Mouse (Mus musculus): Measurements from ENCODE around the gene Sept3. TPM values are rescaled to one million over a fixed set of nuclear protein-coding genes. Genes with fewer than 3 reads are reported as not detected.
A peak's percentile ranks its signal among the peaks of the same experiment; 100 is the strongest.

Gene Sept3
- polyA plus RNA-seq, 1 experiment from 2014 or later, result 1.8 TPM

GRCm38 (mm10) chr15:82259510-82259909 lies 15.2 kb upstream of the Sept3 start:
- H3K36me3 ChIP-seq (ENCODE audit: control insufficient read depth, insufficient read depth, low read length), result no peaks in the 10 kb centered on the region
- no peaks in the 10 kb centered on the region for H3K9me3 ChIP-seq (ENCODE audit: control insufficient read depth, low read length)
- H3K4me1 ChIP-seq (replicated peaks; ENCODE audit: control insufficient read depth, insufficient read depth, low read length), result no peaks in the 10 kb centered on the region
- H3K27ac ChIP-seq (ENCODE audit: low read length), result no peak overlapping the region
- WGBS, result 10% methylated on average over 16 of the region's 16 CpGs
- no peaks in the 10 kb centered on the region; the same call in 1 of the 2 replicates for H3K27me3 ChIP-seq (ENCODE audit: control insufficient read depth, insufficient read depth, low read depth, low read length)
- no peak overlapping the region for H3K4me3 ChIP-seq (ENCODE audit: low read length)
- ATAC-seq (ENCODE audit: low read depth), result no peak
- no peak overlapping the region for H3K9ac ChIP-seq (ENCODE audit: low read length)
- no peak overlapping the region for H3K4me2 ChIP-seq (ENCODE audit: low read depth, low read length)

- no peak overlapping the region for H3K4me2 ChIP-seq (ENCODE audit: low read depth, low read length)
- no peak overlapping the region for H3K9ac ChIP-seq (ENCODE audit: low read length)
- no peaks in the 10 kb centered on the region for H3K4me1 ChIP-seq (replicated peaks; ENCODE audit: control insufficient read depth, insufficient read depth, low read length)
- no peaks in the 10 kb centered on the region for H3K9me3 ChIP-seq (ENCODE audit: control insufficient read depth, low read length)
- no peak for ATAC-seq (ENCODE audit: low read depth)
- WGBS, result 9% methylated on average over 6 of the region's 6 CpGs
- H3K36me3 ChIP-seq (ENCODE audit: control insufficient read depth, insufficient read depth, low read length), result no peaks in the 10 kb centered on the region
- no peak overlapping the region for H3K4me3 ChIP-seq (ENCODE audit: low read length)
- peaks cover under 1% of the 10 kb centered on the region for H3K27me3 ChIP-seq (ENCODE audit: control insufficient read depth, insufficient read depth, low read depth, low read length)
- no peak overlapping the region for H3K27ac ChIP-seq (ENCODE audit: low read length)
Observed at GRCm38 (mm10) chr15:82266356-82266755, 8.3 kb upstream of the Sept3 start.

GRCm38 (mm10) chr15:82268185-82268584 lies 6.5 kb upstream of the Sept3 start:
- no peaks in the 10 kb centered on the region for H3K9me3 ChIP-seq (ENCODE audit: control insufficient read depth, low read length)
- ATAC-seq (ENCODE audit: low read depth), result no peak
- no peak overlapping the region for H3K4me2 ChIP-seq (ENCODE audit: low read depth, low read length)
- H3K27me3 ChIP-seq (ENCODE audit: control insufficient read depth, insufficient read depth, low read depth, low read length), result peaks cover 14% of the 10 kb centered on the region
- 10% methylated on average over 3 of the region's 3 CpGs for WGBS
- H3K9ac ChIP-seq (ENCODE audit: low read length), result no peak overlapping the region
- no peak overlapping the region for H3K27ac ChIP-seq (ENCODE audit: low read length)
- H3K36me3 ChIP-seq (ENCODE audit: control insufficient read depth, insufficient read depth, low read length), result no peaks in the 10 kb centered on the region
- no peak overlapping the region for H3K4me3 ChIP-seq (ENCODE audit: low read length)
- no peaks in the 10 kb centered on the region for H3K4me1 ChIP-seq (replicated peaks; ENCODE audit: control insufficient read depth, insufficient read depth, low read length)

- no peak overlapping the region for H3K4me3 ChIP-seq (ENCODE audit: low read length)
- H3K36me3 ChIP-seq (ENCODE audit: control insufficient read depth, insufficient read depth, low read length), result no peaks in the 10 kb centered on the region
- no peak overlapping the region for H3K9ac ChIP-seq (ENCODE audit: low read length)
- H3K27me3 ChIP-seq (ENCODE audit: control insufficient read depth, insufficient read depth, low read depth, low read length), result peaks cover 20% of the 10 kb centered on the region
- WGBS, result 78% methylated on average over 9 of the region's 9 CpGs
- ATAC-seq (ENCODE audit: low read depth), result no peak
- no peaks in the 10 kb centered on the region for H3K4me1 ChIP-seq (replicated peaks; ENCODE audit: control insufficient read depth, insufficient read depth, low read length)
- no peak overlapping the region for H3K27ac ChIP-seq (ENCODE audit: low read length)
- H3K4me2 ChIP-seq (ENCODE audit: low read depth, low read length), result no peak overlapping the region
- no peaks in the 10 kb centered on the region for H3K9me3 ChIP-seq (ENCODE audit: control insufficient read depth, low read length)
Observed at GRCm38 (mm10) chr15:82268783-82269182, 5.9 kb upstream of the Sept3 start.

GRCm38 (mm10) chr15:82271201-82271600 lies 3.5 kb upstream of the Sept3 start:
- H3K27ac ChIP-seq (ENCODE audit: low read length), result no peak overlapping the region
- no peak overlapping the region for H3K9ac ChIP-seq (ENCODE audit: low read length)
- H3K9me3 ChIP-seq (ENCODE audit: control insufficient read depth, low read length), result no peaks in the 10 kb centered on the region
- H3K4me1 ChIP-seq (replicated peaks; ENCODE audit: control insufficient read depth, insufficient read depth, low read length), result peaks cover 10% of the 10 kb centered on the region
- no peak overlapping the region for H3K4me3 ChIP-seq (ENCODE audit: low read length)
- WGBS, result 2% methylated on average over 5 of the region's 5 CpGs
- ATAC-seq (ENCODE audit: low read depth), result peak; percentile 51; the same call in 1 of the 2 replicates
- H3K36me3 ChIP-seq (ENCODE audit: control insufficient read depth, insufficient read depth, low read length), result no peaks in the 10 kb centered on the region
- H3K27me3 ChIP-seq (ENCODE audit: control insufficient read depth, insufficient read depth, low read depth, low read length), result peaks cover 42% of the 10 kb centered on the region
- H3K4me2 ChIP-seq (ENCODE audit: low read depth, low read length), result no peak overlapping the region

GRCm38 (mm10) chr15:82272295-82272694 lies 2.4 kb upstream of the Sept3 start:
- no peak for ATAC-seq (ENCODE audit: low read depth)
- Histone ChIP-seq H3K27me3 (ENCODE audit: control insufficient read depth, insufficient read depth, low read depth, low read length) (peaks cover 42% of the 10 kb centered on the region), H3K4me3 (ENCODE audit: low read length) (no peak overlapping the region), H3K9me3 (ENCODE audit: control insufficient read depth, low read length) (no peaks in the 10 kb centered on the region), H3K27ac (ENCODE audit: low read length) (no peak overlapping the region), H3K4me2 (ENCODE audit: low read depth, low read length) (no peak overlapping the region), H3K36me3 (ENCODE audit: control insufficient read depth, insufficient read depth, low read length) (no peaks in the 10 kb centered on the region), H3K9ac (ENCODE audit: low read length) (no peak overlapping the region), H3K4me1 (replicated peaks; ENCODE audit: control insufficient read depth, insufficient read depth, low read length) (peaks cover 10% of the 10 kb centered on the region)
- WGBS, result 77% methylated on average over 6 of the region's 6 CpGs

- peak overlapping the region; percentile 98 for H3K4me2 ChIP-seq (ENCODE audit: low read depth, low read length)
- WGBS, result under 1% methylated on average over 67 of the region's 86 CpGs
- peak overlapping the region; percentile 60 for H3K9ac ChIP-seq (ENCODE audit: low read length)
- no peaks in the 10 kb centered on the region for H3K9me3 ChIP-seq (ENCODE audit: control insufficient read depth, low read length)
- peak overlapping the region; percentile 59 for H3K4me3 ChIP-seq (ENCODE audit: low read length)
- peak; percentile 39; the same call in 1 of the 2 replicates for ATAC-seq (ENCODE audit: low read depth)
- no peaks in the 10 kb centered on the region for H3K36me3 ChIP-seq (ENCODE audit: control insufficient read depth, insufficient read depth, low read length)
- H3K27ac ChIP-seq (ENCODE audit: low read length), result no peak overlapping the region
- H3K4me1 ChIP-seq (replicated peaks; ENCODE audit: control insufficient read depth, insufficient read depth, low read length), result peaks cover 10% of the 10 kb centered on the region
- peaks cover 42% of the 10 kb centered on the region for H3K27me3 ChIP-seq (ENCODE audit: control insufficient read depth, insufficient read depth, low read depth, low read length)
Observed at GRCm38 (mm10) chr15:82274927-82275901, 521 bp downstream of the Sept3 start.

- H3K4me1 ChIP-seq (replicated peaks; ENCODE audit: control insufficient read depth, insufficient read depth, low read length), result peaks cover 10% of the 10 kb centered on the region
- ATAC-seq (ENCODE audit: low read depth), result no peak
- H3K4me2 ChIP-seq (ENCODE audit: low read depth, low read length), result no peak overlapping the region
- H3K9me3 ChIP-seq (ENCODE audit: control insufficient read depth, low read length), result no peaks in the 10 kb centered on the region
- no peak overlapping the region for H3K9ac ChIP-seq (ENCODE audit: low read length)
- no peaks in the 10 kb centered on the region for H3K36me3 ChIP-seq (ENCODE audit: control insufficient read depth, insufficient read depth, low read length)
- 70% methylated on average over 5 of the region's 5 CpGs for WGBS
- no peak overlapping the region for H3K4me3 ChIP-seq (ENCODE audit: low read length)
- H3K27me3 ChIP-seq (ENCODE audit: control insufficient read depth, insufficient read depth, low read depth, low read length), result peaks cover 30% of the 10 kb centered on the region
- H3K27ac ChIP-seq (ENCODE audit: low read length), result no peak overlapping the region
Observed at GRCm38 (mm10) chr15:82277591-82277990, 2.9 kb downstream of the Sept3 start.

GRCm38 (mm10) chr15:82280638-82281037 lies 5.9 kb downstream of the Sept3 start:
- no peak overlapping the region for H3K27ac ChIP-seq (ENCODE audit: low read length)
- no peak for ATAC-seq (ENCODE audit: low read depth)
- H3K27me3 ChIP-seq (ENCODE audit: control insufficient read depth, insufficient read depth, low read depth, low read length), result peaks cover 3% of the 10 kb centered on the region
- H3K4me3 ChIP-seq (ENCODE audit: low read length), result no peak overlapping the region
- no peaks in the 10 kb centered on the region for H3K36me3 ChIP-seq (ENCODE audit: control insufficient read depth, insufficient read depth, low read length)
- no peak overlapping the region for H3K4me2 ChIP-seq (ENCODE audit: low read depth, low read length)
- H3K9ac ChIP-seq (ENCODE audit: low read length), result no peak overlapping the region
- WGBS, result 58% methylated on average over 4 of the region's 4 CpGs
- H3K4me1 ChIP-seq (replicated peaks; ENCODE audit: control insufficient read depth, insufficient read depth, low read length), result peaks cover 1% of the 10 kb centered on the region; the same call in 1 of the 2 replicates
- H3K9me3 ChIP-seq (ENCODE audit: control insufficient read depth, low read length), result no peaks in the 10 kb centered on the region
